Mouse (Mus musculus): Measurements from ENCODE around the gene Zbtb3.
A peak's percentile ranks its signal among the peaks of the same experiment; 100 is the strongest.

Zbtb3 gene

DNA sequence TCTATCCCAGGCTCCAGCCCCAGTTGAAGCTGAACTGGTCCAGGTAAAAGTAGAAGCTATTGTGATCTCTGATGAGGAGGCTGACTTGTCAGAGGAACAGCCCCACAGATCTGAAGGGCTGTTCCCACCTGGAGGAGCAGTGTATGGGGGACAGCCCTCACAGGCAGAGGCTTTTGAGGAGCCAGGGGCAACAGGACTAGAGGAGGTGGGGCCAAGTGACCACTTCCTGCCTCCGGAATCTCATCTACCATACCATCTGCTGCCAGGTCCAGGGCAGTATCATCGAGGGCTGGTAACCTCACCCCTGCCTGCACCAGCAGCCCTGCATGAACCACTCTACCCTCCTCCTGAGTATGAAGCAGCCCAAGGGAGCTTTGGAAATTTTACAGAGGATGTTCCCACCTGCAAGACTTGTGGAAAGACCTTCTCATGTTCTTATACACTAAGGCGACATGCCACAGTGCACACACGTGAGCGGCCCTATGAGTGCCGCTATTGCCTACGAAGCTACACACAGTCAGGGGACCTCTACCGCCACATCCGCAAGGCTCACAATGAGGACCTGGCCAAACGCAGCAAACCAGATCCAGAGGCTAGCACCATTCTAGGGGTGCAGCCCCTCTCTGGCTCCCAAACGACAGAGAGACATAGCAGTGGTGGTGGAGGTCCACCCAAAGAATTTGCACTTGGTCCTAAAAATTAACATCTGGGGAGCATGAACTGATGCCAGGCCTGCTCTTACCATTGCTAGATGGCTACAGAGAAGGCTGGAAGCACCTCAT lies 1.7 kb downstream of the Zbtb3 start:
- no peak for DNase-seq

GRCm38 (mm10) chr19:8806810-8807209 lies 4.5 kb downstream of the Zbtb3 start:
- DNase-seq: no peak

DNA sequence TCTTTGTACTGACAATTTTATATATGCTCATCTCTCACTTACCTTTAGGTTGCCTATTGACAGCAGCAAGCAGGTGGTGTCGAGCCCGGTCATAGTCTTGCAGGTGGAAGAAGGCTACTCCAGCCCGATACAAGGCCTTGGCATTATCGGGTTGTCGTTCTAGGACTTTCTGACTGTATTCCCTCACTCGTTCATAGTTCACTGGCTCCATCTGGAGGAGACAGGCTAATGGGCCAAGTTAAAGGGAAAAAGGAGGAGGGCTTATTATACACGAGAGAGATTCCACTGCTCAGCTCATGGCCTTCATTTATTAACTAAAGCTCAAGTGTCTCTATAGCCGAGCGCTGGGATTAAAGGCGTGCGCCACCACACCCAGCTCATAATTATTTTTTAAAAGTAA lies 13.5 kb downstream of the Zbtb3 start:
- peak; percentile 62 for DNase-seq

DNA sequence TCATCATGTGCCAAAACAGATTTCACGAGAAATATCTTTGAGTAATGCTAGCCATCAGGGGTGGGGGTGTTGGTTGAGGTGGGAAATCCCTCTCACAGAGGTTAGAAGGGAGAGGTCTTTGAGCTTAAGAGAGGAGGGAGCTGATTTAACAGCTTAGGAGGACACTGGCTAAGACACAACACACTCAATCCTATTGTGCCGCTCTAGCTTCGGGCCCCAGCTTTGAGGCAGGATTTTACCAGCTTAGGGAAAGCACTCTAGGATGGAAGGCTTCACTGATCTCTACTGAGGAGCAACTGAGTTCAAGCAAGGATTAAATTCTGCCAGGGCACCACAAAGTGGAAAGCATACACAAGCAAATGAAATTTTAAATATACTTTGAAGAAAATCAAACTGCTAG lies 14.6 kb downstream of the Zbtb3 start:
- DNase-seq: no peak

- no peak for DNase-seq
Observed at GRCm38 (mm10) chr19:8818301-8818798, 16.0 kb downstream of the Zbtb3 start.

GRCm38 (mm10) chr19:8818801-8819595 lies 16.6 kb downstream of the Zbtb3 start, which contains the start of gene Ttc9c:
Ttc9c (minus strand) TSS chr19:8819333.
- peak; percentile 97 to 98 for DNase-seq

- peak; percentile 99 for DNase-seq
Observed at GRCm38 (mm10) chr19:8819596-8820423, 17.5 kb downstream of the Zbtb3 start, which contains the start of gene Hnrnpul2. Hnrnpul2 (plus strand) TSS chr19:8820010.

- peak in 1 of 2 experiments; percentile 68 for DNase-seq
Observed at GRCm38 (mm10) chr19:8820424-8820956, 18.1 kb downstream of the Zbtb3 start.

GRCm38 (mm10) chr19:8821146-8821545 lies 18.8 kb downstream of the Zbtb3 start:
- DNase-seq: no peak

DNA sequence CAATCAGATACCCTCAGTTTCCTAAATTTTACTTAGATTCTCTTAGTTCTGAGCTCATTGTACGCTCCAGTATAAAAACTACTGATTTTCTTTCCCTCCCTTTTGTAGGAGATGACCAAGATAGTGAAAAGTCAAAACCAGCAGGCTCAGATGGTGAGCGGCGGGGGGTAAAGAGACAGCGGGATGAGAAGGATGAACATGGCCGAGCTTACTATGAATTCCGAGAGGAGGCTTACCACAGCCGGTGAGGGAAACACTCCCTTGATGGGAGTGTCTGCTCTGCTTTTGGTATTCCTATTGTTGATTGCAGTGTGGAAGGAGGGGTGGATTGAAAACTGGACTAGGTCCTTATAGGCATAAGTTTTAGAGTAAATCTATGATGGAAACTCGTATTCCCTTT lies 20.3 kb downstream of the Zbtb3 start:
- DNase-seq: peak; percentile 79 to 83

- DNase-seq: no peak
Observed at GRCm38 (mm10) chr19:8829660-8830059, 27.3 kb downstream of the Zbtb3 start, which contains the start of gene AC129217.1. AC129217.1 (plus strand) TSS chr19:8829773.

DNA sequence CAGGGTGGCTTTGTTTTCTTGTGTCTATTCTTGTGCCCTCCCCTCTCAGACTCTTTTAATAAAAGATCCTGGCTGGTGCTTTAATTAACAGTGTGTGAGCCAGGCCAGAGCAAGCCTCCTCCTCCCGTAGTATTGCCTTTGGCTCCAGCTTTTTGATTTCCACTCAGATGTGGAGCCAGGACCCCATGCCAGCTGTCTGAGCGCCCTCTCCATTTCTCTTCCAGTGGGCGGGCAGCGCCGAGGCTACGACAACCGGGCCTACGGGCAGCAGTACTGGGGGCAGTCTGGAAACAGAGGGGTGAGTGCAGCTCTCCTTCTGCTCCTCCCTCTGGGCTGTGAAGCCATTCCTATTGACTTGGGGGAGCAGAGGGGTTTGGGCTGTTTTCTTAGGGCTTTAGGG lies 28.3 kb downstream of the Zbtb3 start:
- peak; percentile 64 to 68 for DNase-seq

- peak; percentile 38 to 58 for DNase-seq
Observed at GRCm38 (mm10) chr19:8831262-8831661, 28.9 kb downstream of the Zbtb3 start.

DNA sequence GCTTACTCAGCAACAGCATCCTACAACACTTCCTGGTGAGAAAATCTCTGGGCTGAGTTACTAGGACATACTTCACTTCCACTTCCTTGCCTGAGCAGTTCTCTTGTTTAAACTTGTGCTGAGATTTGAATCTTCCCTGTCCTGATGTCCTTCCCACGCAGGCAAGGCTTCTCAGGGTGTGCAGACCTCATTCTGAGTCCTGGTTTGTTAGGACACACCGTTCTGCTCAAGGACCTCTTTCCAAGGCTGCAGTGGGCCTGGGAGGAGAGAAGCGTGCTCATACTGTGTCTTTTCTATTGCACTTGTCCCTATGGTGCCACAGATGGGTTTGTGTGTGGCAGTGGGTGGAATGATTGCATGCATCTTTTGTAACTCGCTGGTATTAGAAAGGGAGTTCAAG lies 30.6 kb downstream of the Zbtb3 start:
- DNase-seq: no peak

- DNase-seq: peak in 1 of 2 experiments; percentile 26
Observed at GRCm38 (mm10) chr19:8836327-8836726, 34.0 kb downstream of the Zbtb3 start.

DNA sequence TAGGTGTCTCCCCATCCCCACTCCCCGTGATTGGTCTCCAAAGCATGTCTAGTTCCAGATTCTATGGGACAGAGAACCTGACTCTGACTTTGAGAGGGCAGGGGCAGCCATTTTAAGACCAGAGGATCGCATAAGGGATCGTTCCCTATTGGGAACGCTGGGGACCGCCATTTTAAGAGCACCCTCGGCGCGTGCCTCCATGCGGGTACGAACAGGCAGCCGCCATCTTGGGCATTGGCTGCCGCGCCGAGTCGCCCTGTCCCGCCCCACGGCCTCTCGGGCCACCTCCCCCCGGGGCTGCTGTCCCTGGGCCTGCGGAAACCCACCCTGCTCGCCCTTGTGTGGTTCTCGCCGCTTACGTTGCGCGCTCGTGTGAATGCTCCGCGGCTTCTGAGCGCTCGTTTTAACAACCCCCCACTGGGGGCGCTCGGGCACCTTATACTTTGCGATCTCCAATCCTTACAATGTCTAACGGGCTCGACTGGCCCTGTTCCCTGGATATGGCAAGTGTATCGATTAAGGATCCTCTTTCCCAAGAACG lies 35.0 kb downstream of the Zbtb3 start, which contains the start of gene Bscl2:
TSS of gene Bscl2 (plus strand) at position 217 of the 541 bp plus-strand sequence.
- peak; percentile 89 to 92 for DNase-seq

DNA sequence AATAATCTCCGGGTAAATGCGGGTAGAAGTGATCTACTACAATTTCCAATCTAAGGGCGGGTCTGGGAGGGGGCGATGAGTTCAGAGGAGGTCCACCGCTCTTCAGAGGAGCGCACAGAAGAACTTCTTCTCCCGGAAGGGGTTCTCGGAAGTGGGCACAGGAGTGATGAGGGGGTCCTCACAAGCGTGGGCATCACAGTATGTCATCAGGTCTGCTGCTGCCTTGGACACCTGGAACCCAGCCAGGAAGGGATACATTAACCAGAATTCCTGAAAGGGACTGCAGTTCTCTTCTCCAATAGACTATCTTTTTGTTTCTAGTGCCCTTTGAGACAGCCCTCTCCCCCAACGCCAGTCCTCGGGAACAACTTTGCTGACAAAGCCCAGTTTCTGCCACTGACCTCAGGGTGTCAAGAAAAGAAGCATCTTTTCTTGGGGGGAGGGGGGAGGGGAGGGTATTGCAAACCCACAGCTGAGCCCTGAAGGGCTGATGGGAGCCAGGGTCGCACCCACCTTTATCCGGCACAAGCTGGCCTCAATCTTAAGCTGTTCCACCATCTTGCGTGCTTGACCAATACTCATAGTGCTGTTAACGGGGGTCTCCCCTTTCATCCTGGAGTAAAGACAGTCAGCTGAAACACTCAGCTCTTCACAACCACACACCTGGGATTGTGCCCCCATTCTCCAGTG lies 35.8 kb downstream of the Zbtb3 start:
- peak; percentile 77 to 84 for DNase-seq

- peak; percentile 89 to 92 for DNase-seq
Observed at GRCm38 (mm10) chr19:8839103-8839907, 37.0 kb downstream of the Zbtb3 start, which contains the start of gene Gng3. Gng3 (minus strand) TSS chr19:8839194.

DNA sequence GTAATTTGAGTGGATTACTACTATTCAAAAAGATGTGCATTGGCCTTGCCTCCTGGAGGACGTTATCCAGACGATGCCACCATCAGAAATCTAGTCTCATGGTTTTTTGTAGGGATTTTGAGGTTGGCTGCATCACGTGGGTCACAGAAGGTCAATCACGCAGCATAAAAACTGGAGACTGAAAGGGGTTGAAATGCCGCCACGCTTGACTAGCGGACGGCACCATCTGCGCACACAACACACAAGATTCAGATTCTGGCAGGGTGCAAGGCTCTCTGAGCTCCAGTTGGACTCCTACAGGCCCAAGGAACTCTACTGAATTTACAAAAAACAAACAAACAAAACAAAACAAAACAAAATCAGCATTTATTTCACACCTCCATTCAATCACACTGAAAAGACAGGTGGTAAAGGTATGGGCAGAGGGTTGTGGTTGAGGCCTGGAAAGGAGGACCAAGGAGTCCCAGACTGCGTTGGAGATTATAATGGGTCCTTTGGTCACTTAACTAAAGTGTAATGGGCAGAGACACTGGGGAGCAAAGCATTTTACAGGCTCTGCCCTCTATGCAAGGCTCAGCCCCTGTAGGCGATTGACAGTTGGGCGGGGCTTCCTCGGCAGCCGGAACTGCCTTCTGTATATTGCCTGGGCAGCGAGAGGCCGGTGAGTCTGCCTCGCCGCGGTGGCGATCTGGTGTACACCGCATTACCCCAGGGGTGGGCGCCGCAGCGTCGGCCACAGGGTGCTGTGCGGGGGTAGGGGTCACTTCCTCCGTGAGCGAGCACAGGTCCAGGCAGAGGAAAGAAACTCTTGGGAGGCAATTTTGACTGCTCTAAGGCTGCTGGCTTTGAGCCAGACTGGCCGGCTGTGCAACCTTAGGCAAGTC lies 37.8 kb downstream of the Zbtb3 start:
- DNase-seq: peak; percentile 87 to 88
